In genomic region chr5:123998370-123998769, GRCm38 (mm10) we compare ENCODE assay signal across 14 mouse cellular contexts.
"Had no signal": no experiment of that assay in that cellular context is flagged by ENCODE, and none has a peak within 500 bp of the region (broad histone marks: within the 10 kb centered on the region; RNA-seq: fewer than 3 reads in every experiment).

No protein-coding gene starts in this region.

- ATAC-seq: intestine, postnatal 0 days had no signal

- DNase-seq: kidney, adult 9 months; kidney, postnatal 36 days; layer of hippocampus, adult 9-11 months; layer of hippocampus, postnatal 36 days; lung, embryonic 14.5 days; lung, postnatal 10 days; thymus, postnatal 4 days had no signal

- H3K27ac ChIP-seq: kidney, postnatal 0 days; limb, embryonic 13.5 days; liver, embryonic 15.5 days; neural tube, embryonic 15.5 days had no signal

- H3K27me3 ChIP-seq: limb, embryonic 13.5 days; liver, embryonic 15.5 days; neural tube, embryonic 15.5 days had no signal

- H3K4me3 ChIP-seq: limb, embryonic 13.5 days; liver, embryonic 15.5 days; midbrain, embryonic 10.5 days; myocyte; neural tube, embryonic 15.5 days had no signal

- H3K9ac ChIP-seq: limb, embryonic 13.5 days; liver, embryonic 15.5 days; lung, embryonic 14.5 days; neural tube, embryonic 15.5 days had no signal

- H3K9me3 ChIP-seq: limb, embryonic 13.5 days; liver, embryonic 15.5 days; midbrain, embryonic 10.5 days; neural tube, embryonic 15.5 days had no signal

- H3K4me2 ChIP-seq: limb, embryonic 13.5 days; liver, embryonic 15.5 days; lung, embryonic 14.5 days; neural tube, embryonic 15.5 days had no signal
